Mouse (Mus musculus) lung, postnatal 10 days (tissue): ENCODE results near the gene Pla2g10.
"Not testable (repeated sequence)": the region's sequence is repeated elsewhere in the genome, so short reads cannot be mapped to it uniquely, and the experiment has no call there.

Source experiments
- DNase-seq: peaks from one replicate; pipeline ENCODE4 v3.0.0; 2021

Gene Pla2g10

DNA sequence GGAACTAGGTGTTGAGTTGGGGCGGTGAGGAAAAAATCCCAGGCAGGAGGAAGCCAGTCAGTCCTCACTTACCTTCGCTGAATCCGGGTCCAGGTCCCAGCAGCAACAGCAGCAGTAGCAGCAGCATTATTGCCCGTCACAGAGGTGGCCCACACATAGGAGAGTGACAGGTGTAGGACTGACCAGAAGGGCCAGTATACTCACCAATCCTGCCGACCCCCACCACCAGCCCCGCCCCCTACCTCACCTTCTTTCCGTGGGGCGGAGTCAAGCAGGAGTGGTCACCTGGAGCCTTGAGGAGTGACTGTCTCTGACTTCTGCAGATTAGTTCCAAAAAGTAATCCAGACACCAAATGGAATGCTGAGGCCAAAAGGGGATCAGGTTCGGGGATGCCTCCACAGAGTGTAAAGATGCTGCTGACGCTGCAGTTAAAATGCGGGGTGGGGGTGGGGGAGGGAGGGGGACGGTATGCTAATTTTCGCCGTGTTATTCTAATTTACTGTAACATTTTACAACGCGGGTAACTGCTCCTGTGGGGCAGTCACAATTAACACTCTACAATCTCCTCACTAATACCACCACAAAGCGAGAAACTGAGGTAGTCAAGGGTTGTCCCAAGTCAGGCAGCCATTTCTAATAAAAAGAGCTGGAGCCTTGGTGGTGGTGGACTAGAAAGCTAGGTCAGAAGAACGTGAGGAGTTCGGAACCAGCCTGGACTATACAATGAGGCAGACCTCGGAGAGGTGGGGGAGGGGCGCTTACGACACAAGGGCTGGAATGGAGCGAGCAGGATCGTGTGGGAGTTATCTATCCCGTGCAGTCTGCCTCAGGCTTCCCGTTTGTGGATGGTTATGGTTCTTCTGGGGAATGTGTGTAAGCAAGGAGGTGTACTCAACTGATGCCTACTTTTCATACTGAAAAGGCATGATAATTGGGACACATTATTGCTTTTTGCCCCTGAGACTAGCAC is at the start of gene Pla2g10:
Gene Pla2g10 (minus strand): TSS at position 699 of the 971 bp plus-strand sequence.
- DNase-seq, result no peak

DNA sequence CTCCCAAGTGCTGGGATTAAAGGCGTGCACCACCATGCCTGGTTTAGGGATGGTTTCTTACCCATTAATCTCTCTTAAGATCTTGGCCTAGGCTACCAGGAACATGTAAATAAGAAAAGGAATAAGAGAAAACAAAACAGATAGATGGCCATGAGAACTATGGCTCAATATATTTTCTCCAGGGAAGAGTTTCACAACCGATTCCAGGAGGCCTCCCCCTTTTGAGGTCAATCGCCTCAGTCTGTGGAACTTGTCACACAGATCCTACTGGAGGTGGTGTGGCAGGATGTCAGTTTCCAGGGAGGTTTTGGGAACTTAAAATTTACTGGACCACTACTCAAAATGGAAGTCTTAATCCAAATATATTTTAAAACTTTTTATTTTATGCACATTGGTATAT is 43.9 kb upstream of the Pla2g10 start:
- DNase-seq, result not testable (repeated sequence)

DNA sequence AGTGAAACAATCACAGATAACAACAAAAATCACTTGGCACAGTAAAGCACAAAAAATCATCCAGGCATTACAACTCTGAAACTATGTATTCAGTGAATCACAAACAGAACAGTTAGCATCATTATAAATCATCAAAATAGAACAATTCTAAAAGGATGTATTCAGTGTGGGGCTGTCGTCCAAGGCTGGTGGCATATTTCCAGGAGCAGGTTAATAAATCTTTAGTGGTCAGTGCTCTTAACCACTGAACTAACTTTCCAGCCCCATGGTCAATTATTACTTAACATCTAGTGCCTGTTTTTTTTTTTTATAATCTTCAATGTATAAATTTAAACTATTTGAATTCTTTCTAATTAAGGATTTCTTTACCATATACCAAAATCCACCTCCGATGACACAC is 43.2 kb upstream of the Pla2g10 start:
- DNase-seq, result not testable (repeated sequence)

DNA sequence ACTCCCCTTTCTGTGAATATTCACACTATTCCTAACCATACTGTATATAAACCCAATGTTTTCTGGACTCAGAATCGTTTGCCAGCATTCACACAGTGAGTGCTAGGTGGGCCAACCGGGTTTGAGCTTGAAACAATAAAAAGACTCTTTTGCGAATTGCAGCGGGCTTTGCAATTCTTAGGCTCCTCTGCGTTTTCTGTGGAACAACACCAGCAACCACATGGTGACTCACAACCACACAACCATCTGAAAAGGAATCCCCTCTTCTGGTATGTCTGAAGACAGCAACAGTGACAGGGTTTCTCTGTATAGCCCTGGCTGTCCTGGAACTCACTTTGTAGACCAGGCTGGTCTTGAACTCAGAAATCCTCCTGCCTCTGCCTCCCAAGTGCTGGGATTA is 41.3 kb upstream of the Pla2g10 start:
- DNase-seq, result not testable (repeated sequence)

DNA sequence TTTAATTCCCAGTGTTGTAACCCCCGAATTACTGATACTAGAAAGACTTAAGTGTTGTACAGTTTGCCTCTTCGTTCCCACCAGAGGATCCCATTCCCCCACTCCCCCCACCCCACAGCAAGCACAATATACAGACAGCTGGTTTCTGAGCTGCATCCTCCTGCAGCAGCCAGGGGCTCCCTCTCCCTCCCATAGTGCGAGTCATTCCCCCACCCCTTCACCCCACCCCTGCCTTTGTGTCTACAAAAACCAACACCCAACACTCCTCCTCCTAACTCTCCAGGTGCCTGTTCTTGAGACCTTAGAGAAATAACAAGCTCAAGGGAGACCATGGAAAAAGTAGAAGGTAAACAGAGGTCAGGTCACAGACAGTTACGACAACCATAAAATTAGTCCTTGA is 40.8 kb upstream of the Pla2g10 start:
- not testable (repeated sequence) for DNase-seq

DNA sequence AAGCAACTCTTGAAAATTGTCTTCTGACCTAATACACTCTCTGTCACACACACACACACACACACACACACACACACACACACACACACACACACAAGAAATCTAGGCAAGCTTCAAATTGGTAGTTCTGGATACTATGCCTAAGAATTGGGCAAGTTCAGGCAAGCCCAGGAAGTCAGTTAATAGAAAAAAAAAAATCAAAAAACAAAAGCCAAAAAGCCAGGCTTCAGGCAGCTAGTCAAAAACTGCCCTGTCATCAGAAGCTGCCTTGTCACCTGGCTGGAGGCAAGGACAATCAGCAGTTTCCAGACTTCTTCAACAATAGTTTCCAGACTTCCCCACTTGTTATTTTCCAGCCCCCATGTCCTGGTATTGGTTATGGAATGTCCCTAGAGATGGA is 35.6 kb upstream of the Pla2g10 start:
- DNase-seq, result no peak

DNA sequence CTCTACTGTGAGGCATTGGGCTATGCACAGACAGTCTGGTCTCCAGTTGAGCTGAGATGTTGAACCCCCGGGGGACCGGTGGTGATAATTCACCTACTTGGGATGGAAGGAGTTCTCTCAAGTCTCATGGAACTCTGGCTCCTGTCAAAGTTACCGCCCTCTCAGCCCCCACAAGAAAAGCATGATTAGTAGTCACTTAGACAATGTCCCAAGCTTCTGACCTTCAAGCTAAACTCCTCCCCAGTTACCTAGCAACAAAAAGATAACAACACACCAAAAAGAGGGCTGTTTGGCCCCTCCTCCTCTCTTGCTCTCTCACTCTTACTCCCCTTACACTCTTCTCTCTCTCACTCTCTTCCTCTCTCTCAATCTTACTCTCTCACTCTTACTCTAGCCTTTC is 33.7 kb upstream of the Pla2g10 start:
- DNase-seq, result no peak

DNA sequence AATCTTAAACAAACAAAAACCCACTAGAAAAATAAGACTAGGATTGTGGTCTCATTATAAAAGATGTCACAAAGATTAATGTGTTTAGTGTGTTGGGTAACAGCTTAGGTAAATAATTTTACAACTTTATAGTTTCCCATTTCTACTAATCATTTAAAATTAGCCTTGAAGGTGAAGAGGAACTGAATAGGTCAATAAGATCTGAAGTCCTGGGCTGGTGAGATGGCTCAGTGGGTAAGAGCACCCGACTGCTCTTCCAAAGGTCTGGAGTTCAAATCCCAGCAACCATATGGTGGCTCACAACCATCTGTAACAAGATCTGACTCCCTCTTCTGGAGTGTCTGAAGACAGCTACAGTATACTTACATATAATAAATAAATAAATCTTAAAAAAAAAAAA is 32.0 kb upstream of the Pla2g10 start:
- not testable (repeated sequence) for DNase-seq

DNA sequence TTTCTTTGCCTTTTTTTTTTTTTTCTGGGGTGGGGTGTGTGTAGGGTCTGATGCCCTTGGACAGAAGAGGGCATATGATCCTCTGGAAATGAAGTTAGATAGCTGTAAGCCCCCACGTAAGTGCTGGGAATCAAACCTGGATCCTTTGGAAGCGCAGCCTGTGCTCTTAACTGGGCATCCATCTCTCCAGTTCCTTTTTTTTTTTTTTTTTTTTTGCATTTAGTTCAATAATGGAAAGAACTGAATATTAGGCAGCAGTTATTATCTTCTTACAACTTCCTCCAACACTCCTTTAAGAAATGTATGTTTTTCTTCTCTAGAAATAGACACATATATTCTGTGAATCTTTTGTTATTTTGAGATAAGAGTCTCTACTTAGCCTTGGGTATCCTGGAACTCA is 27.0 kb upstream of the Pla2g10 start:
- no peak for DNase-seq

DNA sequence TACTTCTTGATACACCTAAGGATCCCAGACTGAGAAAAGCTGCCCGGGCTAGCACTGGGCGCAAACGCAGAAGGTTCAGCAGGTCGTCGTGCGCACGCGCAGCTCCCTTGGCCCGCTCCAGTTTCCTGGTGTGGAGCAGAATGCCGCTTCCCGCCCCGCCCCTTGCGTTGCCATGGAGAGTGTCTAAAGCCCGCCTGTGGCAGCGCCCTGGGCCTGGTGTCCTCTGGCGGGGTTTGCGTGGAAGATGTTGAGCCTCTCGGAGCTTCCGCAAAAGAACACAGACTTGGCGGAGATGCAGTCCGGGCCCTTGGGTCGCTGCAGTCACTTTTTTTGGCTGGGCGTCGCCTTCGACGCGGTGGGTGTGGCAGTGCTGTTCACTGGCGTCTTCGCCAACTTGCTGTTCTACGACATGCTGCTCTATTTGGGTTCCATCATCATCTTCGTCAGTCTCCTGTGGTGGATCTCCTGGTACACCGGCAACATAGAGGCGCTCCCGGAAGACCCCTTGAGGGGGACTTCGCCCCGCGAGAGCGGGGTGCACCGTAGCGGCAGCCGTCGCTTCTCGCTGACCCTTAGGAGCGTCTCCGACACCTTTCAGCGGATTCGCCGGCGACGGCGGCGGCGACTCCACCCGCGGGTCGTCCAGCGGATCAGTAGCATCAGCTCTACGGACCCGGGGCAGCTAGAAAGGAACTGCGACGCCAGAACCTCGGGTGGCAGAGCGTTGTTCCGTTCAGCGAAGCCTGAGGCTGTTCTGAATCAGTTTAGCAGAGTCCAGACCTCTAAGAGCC is 23.8 kb upstream of the Pla2g10 start:
- DNase-seq, result peak; percentile 98

DNA sequence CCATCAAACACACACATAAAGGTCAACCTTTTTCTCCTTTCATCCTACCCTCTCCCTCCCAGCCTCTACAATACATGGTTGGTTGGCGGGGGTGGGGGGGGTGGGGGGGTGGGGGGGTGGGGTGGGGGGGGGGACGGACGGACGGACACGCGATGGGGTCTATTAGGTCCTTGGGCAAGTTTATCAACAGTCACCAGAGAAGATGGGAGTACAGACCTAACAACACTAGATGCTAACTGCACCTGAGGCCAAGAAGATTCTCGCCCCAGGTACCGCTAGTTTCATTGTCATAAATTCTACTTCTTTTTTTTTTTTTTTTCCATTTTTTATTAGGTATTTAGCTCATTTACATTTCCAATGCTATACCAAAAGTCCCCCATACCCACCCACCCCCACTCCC is 23.2 kb upstream of the Pla2g10 start:
- no peak for DNase-seq

DNA sequence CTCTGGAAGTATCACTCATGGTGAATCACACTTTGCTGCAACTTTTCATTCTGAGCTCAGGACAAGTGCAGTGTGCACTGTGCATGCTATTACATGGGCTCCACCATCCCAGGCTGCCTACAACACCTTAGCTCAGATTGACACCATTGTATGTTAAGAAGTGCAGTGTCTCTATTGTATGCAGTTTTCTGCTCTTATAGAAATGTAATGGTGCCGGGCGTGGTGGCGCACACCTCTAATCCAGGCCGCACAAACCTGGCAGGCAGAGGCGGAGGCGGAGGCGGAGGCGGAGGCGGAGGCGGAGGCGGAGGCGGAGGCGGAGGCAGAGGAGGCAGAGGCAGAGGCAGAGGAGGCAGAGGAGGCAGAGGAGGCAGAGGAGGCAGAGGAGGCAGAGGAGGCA is 19.8 kb upstream of the Pla2g10 start:
- DNase-seq, result no peak

DNA sequence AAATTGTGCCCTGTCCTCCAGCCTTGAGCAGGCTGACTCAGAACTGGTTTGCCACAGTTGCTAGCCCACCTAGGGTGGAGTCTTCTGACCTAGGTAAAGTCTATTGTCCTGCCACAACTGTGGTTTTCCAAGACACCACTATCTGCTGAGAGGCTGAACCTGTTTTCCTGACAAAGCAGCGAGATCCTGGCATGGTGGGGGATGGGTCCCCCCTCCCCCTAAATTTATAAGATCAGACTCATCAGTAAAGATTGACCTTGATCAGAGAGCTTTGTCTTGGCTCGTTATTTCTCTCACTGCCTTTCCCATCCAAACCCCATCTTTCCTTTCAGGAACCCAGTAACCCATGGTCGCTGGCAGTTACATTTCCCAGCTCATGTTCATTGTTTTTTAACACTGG is 19.2 kb upstream of the Pla2g10 start:
- DNase-seq, result no peak

DNA sequence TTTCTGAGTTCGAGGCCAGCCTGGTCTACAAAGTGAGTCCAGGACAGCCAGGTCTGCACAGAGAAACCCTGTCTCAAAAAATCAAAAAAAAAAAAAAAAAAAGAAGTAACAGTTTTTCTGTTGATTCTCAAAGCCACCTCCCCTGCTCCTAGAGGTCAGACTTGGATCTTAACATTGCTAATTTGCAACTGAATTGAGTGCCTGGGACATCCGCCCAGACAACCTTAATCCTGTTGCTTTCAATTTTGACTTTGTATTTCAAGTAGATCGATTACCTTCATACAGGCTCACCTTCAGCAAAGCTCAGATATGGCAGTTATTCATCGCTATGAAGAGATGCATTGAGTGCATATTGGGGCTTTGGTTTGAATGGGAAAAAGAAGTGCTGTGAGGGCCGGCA is 18.5 kb upstream of the Pla2g10 start:
- DNase-seq, result no peak

DNA sequence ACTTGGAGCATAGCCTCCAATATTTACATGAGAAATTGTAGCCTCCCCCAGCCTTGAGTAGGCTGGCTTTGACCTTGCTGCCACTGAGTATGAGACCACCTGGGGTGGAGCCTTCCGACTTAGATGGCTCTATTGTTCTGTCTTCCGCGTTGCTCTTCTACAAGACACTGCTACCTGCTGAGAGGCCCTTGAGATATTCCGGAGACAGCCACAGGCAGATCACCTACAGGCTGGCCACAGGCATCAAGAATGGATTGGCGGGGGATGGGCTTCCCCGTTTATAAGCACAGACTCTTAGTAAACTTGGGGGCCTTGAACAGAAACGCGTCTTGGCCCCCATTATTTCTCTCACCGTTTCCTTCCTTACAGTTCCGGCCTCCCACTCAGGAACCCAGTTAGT is 18.0 kb upstream of the Pla2g10 start:
- DNase-seq, result not testable (repeated sequence)

DNA sequence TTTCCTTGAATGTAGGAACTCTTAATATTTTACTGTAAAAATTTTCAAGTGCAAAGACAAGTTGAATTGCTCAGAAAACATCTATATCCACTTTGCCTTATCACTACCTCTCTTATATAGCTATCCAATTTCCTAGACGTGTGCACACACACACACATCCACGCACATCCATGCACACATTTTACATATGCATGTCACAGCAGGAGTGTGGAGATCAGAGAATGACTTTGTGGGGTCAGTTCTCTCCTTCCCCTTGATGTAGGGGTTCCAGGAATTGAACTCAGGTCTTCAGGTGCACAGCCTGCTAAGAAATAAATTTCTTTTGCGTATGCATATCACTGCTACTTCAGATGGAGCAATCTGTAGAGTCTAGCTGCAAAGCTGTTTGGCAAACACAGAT is 17.3 kb upstream of the Pla2g10 start:
- no peak for DNase-seq

DNA sequence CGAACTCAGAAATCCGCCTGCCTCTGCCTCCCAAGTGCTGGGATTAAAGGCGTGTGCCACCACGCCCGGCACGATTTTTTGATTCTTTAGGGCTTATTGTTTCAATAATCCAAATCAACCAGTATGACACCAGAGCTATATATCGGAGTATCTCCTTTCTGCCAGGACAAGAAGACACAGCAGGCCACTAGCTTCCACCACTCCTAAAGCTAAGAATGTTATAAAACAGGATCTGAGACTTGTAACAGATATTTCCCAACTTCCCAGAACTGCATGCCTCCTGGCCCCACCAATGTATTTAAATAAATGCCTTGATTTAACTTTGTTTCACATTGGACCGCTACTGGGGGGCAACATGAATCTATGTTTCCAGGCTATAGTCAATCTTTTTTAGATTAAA is 16.9 kb upstream of the Pla2g10 start:
- DNase-seq, result no peak

DNA sequence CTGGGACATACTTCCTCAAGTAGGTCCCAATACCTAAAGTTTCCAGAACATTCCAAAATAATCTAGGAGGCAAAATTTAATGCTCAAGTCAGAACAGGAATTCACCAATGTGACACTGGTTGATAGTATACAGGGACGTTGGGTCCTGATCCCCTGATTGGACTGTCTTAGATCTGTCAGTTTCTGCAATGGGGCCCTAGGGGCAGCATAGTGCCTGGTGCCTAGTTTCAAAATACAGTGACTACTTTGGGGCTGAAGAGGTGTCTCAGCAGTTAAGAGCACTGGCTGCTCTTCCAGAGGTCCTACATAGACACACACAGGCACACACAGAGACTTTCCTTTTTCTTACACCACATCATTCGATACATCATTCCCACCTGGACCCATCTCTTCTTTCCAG is 10.1 kb upstream of the Pla2g10 start:
- DNase-seq, result no peak

DNA sequence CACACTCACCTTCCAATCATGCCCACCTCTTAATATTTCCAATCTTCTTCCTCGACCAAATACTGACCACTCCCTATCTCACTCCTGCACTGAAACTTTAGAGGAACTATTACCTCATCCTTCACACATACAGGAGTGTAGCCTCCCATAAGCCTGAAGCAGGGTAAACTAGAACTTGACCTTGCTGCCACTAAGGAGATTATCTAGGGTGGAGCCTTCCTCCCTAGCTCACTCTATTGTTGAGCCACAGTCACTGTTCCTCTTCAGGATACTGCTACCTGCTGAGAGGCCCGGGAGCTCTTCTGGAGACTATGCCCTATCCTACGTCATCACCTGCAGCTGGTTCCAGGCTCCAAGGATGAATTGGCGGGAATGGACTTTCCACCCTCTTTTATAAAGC is 8.3 kb upstream of the Pla2g10 start:
- DNase-seq, result not testable (repeated sequence)

DNA sequence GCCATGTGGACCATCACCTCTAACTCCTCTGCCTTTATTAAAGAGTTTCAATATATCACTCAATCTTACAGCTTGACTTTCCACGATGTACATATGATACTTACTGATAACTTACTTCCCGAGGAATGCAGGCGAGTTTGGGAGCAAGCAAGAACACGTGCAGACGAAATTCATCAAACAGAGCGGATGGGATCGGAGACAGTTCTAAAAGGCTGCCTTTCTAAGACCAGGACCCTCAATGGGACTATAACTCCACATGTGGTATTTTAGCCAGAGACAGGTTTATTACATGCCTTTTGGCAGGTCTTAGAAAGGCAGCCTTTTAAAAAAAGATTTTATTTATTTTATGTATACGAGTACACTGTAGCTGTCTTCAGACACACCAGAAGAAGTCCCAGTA is 5.2 kb upstream of the Pla2g10 start:
- DNase-seq, result no peak

DNA sequence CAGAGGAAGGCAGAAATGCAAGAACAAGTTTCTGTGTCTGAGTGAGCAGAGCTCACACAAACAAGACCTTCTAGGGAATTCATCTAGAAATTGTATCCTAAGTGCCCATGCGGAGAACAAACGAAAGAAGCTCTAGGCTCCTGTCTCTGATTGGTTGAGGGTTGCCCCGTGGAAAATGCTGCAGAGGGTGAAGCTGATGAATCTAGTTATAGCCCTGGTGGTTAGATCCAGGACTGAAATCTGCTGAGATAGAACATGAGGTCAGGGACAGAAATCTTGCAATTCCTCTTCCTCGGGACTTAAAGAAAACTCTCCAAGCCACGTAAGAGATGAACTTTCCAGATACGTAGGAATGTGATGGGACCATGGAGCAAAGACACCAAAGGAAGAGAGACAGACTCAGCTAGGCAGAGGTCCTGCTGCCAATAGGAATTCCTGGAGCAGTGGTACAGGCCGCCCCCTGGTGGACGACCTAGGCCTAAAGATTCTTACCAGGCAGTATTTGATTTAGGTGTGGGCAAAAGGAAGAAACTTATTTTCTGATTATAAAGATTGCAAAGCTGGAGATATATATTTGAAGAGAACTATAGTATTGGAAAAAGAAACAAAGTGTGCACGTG is 2.8 kb upstream of the Pla2g10 start:
- peak; percentile 84 for DNase-seq

DNA sequence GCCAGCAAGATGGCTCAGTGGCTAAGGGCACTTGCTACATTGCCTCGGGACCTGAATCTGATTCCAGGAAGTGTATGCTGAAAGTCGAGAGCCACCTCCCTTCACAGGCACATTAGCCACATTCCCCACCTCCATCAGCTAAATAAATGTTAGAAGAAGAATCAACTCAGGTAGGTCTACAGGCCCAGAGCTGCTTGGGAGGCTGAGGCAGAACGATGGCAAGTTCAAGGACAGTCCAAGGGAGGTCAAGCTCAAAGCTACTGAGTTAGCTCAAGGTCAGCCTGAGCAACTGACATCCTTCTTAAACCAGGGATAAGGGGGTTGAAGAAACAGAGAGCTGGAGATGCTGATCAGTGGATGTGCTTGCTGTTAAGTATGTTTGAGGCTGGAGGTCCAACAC is 2.0 kb upstream of the Pla2g10 start:
- DNase-seq, result no peak

DNA sequence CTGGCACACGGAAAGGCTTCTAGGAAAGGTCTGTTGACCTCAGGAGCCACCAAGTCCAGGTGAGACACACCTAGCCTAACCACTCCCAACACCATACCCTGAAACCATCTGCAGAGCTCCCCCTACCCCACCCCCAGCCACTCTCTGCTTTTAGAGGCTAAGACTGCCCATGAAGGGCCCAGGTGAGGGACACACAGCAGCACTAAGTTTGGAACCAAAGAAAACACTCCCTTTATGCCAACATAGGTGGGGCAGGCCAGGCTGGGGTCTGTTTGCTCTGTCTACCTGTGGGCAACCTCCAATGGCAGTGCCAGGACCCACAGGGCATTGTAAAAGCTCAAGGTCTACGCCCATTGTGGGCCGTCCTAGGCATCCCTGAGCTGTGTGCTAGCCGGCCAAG is 1.4 kb downstream of the Pla2g10 start:
- no peak for DNase-seq
